Mouse (Mus musculus) spleen, adult 18-20 months (tissue): ENCODE data around the gene Zfp846.
"Not testable (repeated sequence)": the region's sequence is repeated elsewhere in the genome, so short reads cannot be mapped to it uniquely, and the experiment has no call there.

ENCODE experiments used
- DNase-seq, 2 experiments: peaks; one replicate each; pipeline ENCODE4 v3.0.0; 2022; ENCODE audit warnings: mixed read lengths in 2 of 2

Zfp846 gene

DNA sequence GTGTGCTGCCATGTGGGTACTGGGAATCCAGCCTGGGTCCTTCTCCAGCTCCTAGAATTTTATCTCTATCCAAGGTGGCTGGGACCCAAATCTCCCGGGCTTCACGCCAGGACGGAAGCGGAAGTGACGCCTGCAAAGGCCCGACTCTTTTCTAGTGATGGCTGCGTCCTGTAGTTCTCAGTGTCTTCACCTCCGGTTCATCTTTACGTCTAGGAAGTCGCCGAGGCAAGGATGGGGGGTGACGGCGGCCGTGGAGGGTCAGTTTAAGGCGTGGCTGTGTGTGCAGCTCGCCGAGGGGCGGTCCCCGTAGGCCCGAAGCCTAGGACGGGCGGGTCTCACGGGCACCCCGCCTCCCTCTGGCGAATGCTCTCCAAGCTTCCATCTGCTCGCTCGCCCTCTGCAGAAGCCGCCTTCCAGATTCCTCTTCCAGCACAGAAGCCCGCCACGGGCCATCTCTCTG lies at the start of gene Zfp846:
Gene Zfp846 (plus strand): TSS at position 117 of the 460 bp plus-strand sequence.
- DNase-seq: peak; percentile 93 to 95

- no peak for DNase-seq
These were observed 46.7 kb upstream of the Zfp846 start for GRCm38 (mm10) chr9:20534326-20534926.

DNA sequence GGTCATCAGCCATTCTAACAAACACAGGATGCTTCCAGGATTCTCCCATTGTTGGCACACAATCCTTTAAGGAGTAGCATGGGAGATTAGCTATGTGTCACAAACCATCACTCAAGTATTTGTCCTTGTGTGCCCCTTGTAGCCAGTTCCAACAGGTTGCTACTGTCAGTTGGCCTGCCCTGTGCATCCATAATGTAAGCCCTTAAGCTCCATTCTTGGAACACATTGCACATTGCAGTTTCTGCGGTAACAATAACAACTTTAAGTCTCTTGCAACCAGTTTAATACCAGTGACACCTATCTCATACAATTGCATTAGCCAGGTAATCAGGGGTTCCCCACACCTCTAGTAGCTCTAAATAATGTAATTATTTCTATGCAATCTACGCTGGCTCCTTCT lies 44.5 kb upstream of the Zfp846 start:
- DNase-seq: no peak

GRCm38 (mm10) chr9:20543496-20543895 lies 37.6 kb upstream of the Zfp846 start:
- no peak for DNase-seq

DNA sequence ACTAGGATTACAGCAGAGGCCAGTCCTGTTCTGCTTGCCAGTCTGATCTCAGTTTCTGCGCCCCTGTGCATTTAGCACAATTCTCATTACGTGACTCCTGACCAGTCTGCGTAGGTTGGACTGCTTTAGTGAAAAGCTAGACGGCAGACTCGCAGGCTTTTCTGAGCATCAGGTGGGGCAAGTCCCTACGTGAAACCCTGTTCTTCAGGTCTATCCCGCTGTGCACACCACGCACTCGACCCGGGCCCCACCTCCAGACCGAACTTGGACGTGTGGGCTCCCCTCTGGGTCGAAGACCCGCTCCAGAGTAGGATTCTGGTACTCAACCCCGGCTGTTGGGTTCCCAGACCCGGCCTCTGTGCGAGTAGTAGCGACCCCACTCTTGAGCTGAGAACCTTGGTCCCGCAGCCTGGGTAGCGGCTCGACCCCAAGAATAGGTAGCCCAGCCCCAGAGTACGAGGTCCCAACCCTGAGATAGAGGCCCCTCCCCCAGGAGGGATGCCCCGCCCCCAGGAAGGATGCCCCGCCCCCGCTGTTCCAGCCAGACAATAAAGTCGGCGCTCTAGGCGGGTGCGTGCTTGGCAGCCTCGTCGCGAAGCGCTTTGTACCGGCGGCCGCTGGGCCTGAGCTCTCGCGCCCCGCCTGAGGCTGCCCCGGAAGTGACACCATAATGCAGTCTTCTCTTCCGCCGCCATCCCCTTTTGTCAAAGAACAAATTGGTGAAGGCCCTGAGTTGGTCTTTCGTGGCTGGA lies 36.8 kb upstream of the Zfp846 start:
- peak; percentile 54 to 63 for DNase-seq

GRCm38 (mm10) chr9:20545151-20545550 lies 35.9 kb upstream of the Zfp846 start:
- no peak for DNase-seq

DNA sequence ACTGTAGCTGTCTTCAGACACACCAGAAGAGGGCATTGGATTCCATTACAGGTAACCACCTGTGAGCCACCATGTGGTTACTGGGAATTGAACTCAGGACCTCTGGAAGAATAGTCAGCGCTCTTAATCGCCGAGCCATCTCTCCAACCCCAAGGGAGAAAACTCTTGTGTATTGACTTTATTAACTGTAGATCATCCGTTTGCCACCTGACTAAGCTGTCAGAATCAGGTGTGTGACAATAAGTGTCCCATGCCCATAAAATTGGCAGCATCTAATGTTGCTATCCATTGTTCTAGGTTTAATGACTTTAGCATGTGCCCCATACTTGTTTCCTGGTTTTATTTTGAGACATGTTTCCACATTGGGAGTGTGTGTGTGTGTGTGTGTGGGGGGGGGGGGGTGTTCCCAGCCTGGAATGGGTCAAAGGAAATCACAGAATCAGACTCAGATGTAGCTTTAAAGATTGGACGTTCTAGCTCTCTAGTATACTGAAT lies 29.3 kb upstream of the Zfp846 start:
- no peak for DNase-seq

- no peak for DNase-seq
These were observed 28.4 kb upstream of the Zfp846 start for GRCm38 (mm10) chr9:20552698-20553097.

DNA sequence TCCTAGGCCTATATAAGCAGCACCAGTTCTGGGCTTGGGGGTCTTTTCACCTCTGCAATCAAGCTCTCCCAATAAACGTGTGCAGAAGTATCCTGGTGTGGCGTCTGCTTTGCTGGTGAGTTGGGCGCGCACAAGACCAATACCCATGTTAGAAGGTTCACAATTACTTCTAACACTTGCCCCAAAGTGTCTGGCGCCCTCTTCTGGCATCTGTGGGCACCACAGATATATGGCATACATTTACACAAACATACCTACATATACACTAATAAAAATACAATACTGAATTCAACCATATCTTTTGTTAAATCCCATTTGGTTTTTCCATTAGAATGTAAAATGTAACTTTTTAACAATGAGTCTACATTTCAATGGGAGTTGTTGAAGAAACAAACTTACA lies 18.9 kb upstream of the Zfp846 start:
- no peak for DNase-seq

DNA sequence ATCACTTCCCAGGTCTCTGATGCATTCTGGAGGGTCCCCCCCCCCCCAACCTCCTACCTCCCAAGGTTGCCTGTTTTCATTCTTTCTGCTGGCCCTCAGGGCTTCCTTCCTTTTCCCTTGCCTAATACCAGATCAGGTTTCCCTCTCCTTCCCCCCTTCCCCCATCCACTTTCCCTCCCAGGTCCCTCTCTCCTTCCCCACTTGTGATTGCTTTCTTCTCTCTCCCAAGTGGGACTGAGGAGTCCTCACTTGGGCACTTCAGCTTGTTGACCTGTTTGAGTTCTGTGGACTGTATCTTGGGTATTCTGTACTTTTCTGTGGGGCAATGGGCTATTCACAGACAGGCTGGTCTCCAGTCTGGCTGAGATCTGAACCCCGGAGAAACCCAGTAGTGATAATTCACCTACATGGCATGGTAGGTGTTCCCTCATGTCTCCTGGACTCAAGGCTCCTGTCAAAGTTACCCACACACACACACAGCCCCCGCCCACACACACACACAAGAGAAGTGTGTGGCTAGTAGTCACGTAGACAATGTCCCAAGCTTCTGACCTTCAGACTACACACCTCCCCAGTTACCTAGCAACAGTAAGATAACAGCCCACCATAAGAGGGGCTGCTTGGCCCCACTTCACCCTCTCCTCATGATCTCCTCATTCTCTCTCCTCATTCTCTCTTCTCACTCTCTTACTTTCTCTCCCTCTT lies 15.6 kb upstream of the Zfp846 start:
- DNase-seq: not testable (repeated sequence)

DNA sequence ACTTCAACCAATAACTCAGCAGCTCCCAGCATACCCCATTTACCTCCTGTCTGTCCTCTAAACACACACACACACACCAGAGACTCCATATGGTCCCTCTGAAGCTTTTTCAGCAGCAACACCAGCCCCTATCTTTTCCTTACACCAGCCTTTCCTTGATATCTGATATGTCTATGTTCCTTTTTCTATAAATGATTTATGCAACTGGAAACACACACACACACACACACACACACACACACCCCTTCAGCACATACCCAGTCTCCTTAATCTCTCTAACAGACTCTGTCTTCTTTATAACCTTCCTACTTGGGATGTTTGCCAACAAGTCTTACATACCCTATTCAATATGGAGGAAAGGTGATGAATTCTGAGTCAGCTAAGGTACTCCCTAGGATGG lies 10.0 kb upstream of the Zfp846 start:
- DNase-seq: no peak

- DNase-seq: no peak
These were observed 4.5 kb upstream of the Zfp846 start for GRCm38 (mm10) chr9:20576591-20576990.

- DNase-seq: no peak
These were observed 20.2 kb downstream of the Zfp846 start for GRCm38 (mm10) chr9:20601270-20601669.

DNA sequence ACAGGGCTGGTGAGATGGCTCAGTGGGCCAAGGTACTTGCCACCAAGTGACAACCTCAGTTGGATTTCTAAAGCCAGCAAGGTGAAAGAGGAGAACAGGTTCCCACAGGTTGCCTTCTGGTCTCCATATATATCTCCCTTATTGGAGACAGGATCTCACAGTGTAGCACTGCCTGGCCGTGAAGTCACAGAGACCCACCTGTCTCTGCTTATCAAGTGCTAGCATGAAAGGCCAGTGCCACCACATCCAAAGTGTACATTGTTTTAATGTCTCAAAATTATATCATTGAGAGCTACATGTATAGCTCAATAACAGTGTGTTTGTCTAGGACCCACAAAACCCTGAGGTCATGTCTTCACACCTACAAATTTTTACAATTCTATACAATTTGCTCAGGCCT lies 25.2 kb downstream of the Zfp846 start:
- no peak for DNase-seq

GRCm38 (mm10) chr9:20607100-20607974 lies 26.2 kb downstream of the Zfp846 start:
- peak; percentile 79 to 83 for DNase-seq

GRCm38 (mm10) chr9:20609831-20610464 lies 28.9 kb downstream of the Zfp846 start:
- no peak for DNase-seq

GRCm38 (mm10) chr9:20611976-20612375 lies 30.9 kb downstream of the Zfp846 start:
- no peak for DNase-seq

GRCm38 (mm10) chr9:20616685-20617084 lies 35.6 kb downstream of the Zfp846 start:
- DNase-seq: no peak

DNA sequence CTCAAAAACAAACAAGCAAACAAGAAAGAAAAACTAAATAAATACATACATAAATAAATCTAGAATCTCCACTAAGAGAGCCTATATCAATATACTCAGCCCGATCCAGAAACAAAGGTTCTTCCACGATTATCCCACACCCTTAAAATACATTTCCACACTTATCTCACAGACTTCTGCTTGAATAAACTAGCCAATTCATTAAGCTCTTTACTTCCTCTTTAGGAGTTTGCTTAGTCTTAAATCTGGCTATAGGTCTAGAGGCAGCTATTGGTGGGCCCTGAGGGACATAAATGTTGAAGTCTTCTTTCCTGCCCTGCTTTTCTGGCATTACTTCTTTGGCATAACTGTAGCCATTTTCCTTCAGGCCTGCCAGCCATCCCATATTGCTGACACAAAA lies 50.2 kb downstream of the Zfp846 start:
- DNase-seq: no peak

DNA sequence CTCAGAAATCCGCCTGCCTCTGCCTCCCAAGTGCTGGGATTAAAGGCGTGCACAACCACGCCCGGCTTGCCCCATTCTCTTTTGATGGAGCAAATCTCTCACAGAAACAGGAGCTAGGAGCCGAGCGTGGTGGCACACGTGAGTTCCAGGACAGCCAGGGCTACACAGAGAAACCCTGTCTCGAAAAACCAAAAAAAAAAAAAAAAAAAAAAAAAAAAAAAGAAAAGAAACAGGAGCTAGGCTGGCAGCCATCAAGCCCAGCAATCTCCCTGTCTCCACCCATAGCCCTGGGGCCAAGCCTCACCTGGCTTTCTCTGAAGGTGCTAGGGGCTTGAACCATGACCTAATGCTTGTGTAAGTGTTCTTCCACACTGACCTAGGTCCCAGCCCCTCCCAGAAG lies 54.6 kb downstream of the Zfp846 start:
- not testable (repeated sequence) for DNase-seq

DNA sequence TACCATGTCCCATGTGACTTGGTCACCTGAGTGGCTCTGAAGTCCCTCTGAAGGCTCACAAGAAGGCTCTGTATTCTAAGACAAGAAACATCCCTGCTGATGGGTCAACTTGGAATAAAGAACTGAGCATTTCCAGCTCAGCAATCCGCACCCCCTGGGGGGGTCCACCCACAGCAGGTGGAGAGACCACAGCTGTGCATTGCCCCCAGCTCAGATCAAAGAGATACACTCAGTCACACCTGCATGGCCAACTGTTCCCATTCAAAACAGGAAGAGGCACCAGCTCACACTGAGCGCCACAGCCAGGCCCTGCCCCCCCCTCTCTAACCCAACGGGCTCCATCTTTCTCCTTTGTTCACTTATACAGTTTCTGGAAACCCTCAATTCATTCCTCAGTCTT lies 55.2 kb downstream of the Zfp846 start:
- DNase-seq: peak; percentile 16 to 26

DNA sequence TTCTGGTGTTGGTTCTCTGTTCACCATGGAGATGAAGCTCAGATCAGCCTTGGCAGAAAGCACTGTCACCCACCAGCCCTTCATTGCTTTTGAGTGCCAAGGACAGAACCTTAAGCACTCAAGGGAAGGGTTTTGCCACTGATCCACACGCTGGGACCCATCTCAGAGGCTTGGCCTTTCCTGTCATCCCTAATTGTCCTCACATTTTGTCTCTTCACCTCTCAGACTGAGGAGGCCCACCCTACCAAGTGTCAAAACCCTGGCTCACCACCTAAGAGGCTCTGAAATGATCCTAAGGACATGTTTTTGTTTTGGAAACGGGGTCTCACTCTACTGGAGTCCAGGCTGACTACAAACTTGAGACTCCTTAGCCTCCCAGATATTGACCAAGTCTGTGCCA lies 55.7 kb downstream of the Zfp846 start:
- no peak for DNase-seq
